In the genomic region with DNA sequence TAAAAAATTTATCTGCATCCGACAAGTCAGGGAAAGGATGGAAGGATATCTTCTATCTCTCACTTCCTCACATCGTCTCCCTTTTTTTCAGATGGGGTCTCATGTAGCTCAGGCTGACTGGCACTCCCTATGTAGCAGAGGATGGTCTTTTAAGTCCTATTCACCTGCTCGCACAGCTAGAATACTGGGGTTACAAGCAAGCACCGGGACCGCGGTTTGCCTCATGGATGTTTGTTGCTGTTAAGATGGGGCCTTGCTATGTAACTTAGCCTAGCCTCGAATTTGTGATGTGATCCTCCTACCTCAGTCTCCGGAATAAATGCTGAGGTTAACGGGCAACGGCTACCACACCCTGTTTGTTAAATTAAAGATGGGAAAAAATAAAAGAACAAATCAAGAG, we compare ENCODE assay signal across 7 mouse cellular contexts. TPM values are rescaled to one million over a fixed set of nuclear protein-coding genes. Genes with fewer than 3 reads are reported as not detected.
A peak's percentile ranks its signal among the peaks of the same experiment; 100 is the strongest.
DNase-seq lines count a peak whose midpoint lies in the region; ATAC-seq lines count a peak whose summit lies in the region.

No protein-coding gene starts in this region.

- peak overlapping the region; percentile 73 for H3K4me2 ChIP-seq in embryonic facial prominence, embryonic 14.5 days (ENCODE audit: low read depth, low read length)
- peak overlapping the region; percentile 86 for H3K4me2 ChIP-seq in hindbrain, embryonic 16.5 days (ENCODE audit: low read length)
- peak overlapping the region; percentile 59 for H3K4me2 ChIP-seq in midbrain, embryonic 12.5 days (replicated peaks)

- peaks cover 29% of the 10 kb centered on the region for H3K36me3 ChIP-seq in embryonic facial prominence, embryonic 14.5 days (ENCODE audit: control insufficient read depth, insufficient read depth, low read length)
- H3K36me3 ChIP-seq in hindbrain, embryonic 16.5 days (ENCODE audit: control insufficient read depth, insufficient read depth, low read length), result peaks cover 17% of the 10 kb centered on the region
- peaks cover 29% of the 10 kb centered on the region for H3K36me3 ChIP-seq in midbrain, embryonic 12.5 days

- 23% methylated on average over 10 of the region's 10 CpGs for WGBS in embryonic facial prominence, embryonic 14.5 days
- WGBS in hindbrain, embryonic 16.5 days, result 19% methylated on average over 10 of the region's 10 CpGs
- 18% methylated on average over 10 of the region's 10 CpGs for WGBS in midbrain, embryonic 12.5 days

- H3K4me3 ChIP-seq in embryonic facial prominence, embryonic 14.5 days (ENCODE audit: low read depth, low read length), result peak overlapping the region; percentile 93
- peak overlapping the region; percentile 94 for H3K4me3 ChIP-seq in hindbrain, embryonic 16.5 days (ENCODE audit: low read length)
- peak overlapping the region; percentile 92 for H3K4me3 ChIP-seq in midbrain, embryonic 12.5 days

- no peak; the same call in 1 of the 2 replicates for ATAC-seq in embryonic facial prominence, embryonic 14.5 days (ENCODE audit: low read depth)
- ATAC-seq in hindbrain, embryonic 16.5 days, result peak; percentile 32
- peak; percentile 31; the same call in 1 of the 2 replicates for ATAC-seq in midbrain, embryonic 12.5 days (ENCODE audit: low FRiP score, low read depth)

- no peak overlapping the region; the same call in 1 of the 2 replicates for H3K27ac ChIP-seq in embryonic facial prominence, embryonic 14.5 days (replicated peaks; ENCODE audit: low read depth, low read length)
- no peak overlapping the region for H3K27ac ChIP-seq in hindbrain, embryonic 16.5 days (ENCODE audit: low read depth, low read length)
- no peak overlapping the region for H3K27ac ChIP-seq in midbrain, embryonic 12.5 days (replicated peaks)

- peak overlapping the region; percentile 97 for H3K9ac ChIP-seq in embryonic facial prominence, embryonic 14.5 days (ENCODE audit: low read depth, low read length)
- peak overlapping the region; percentile 48 for H3K9ac ChIP-seq in hindbrain, embryonic 16.5 days (ENCODE audit: low read depth, low read length)
- peak overlapping the region; percentile 98 for H3K9ac ChIP-seq in midbrain, embryonic 12.5 days (replicated peaks)

- DNase-seq in right cerebral cortex, postnatal 4 days, result peak; percentile 8
- no peak for DNase-seq in right cerebral cortex, postnatal 14 days
- no peak for DNase-seq in embryonic facial prominence, embryonic 14.5 days (ENCODE audit: low spot score)
- no peak for DNase-seq in adrenal gland, postnatal 4 days (ENCODE audit: low spot score in 2 of 2)
- DNase-seq in right cerebral cortex, postnatal 36 days (ENCODE audit: low spot score in 2 of 2), result no peak

- no peaks in the 10 kb centered on the region for H3K27me3 ChIP-seq in embryonic facial prominence, embryonic 14.5 days (replicated peaks; ENCODE audit: control insufficient read depth, insufficient read depth, low read length)
- no peaks in the 10 kb centered on the region for H3K27me3 ChIP-seq in hindbrain, embryonic 16.5 days (replicated peaks; ENCODE audit: control insufficient read depth, insufficient read depth, low read length)
- H3K27me3 ChIP-seq in midbrain, embryonic 12.5 days, result no peaks in the 10 kb centered on the region

- no peaks in the 10 kb centered on the region for H3K9me3 ChIP-seq in embryonic facial prominence, embryonic 14.5 days (ENCODE audit: control insufficient read depth, low read length)
- no peaks in the 10 kb centered on the region for H3K9me3 ChIP-seq in hindbrain, embryonic 16.5 days (ENCODE audit: control insufficient read depth, low read length)
- no peaks in the 10 kb centered on the region for H3K9me3 ChIP-seq in midbrain, embryonic 12.5 days

- peaks cover 10% of the 10 kb centered on the region for H3K4me1 ChIP-seq in embryonic facial prominence, embryonic 14.5 days (ENCODE audit: control insufficient read depth, insufficient read depth, low read length)
- H3K4me1 ChIP-seq in hindbrain, embryonic 16.5 days (ENCODE audit: control insufficient read depth, insufficient read depth, low read depth, low read length), result peaks cover 13% of the 10 kb centered on the region
- H3K4me1 ChIP-seq in midbrain, embryonic 12.5 days, result peaks cover 24% of the 10 kb centered on the region

RNA-seq across cellular contexts. Expression of a gene that starts 0.4 kb away (rescaled TPM):
- 3.1 and 7.4 TPM in 2 replicates for polyA plus RNA-seq in embryonic facial prominence, embryonic 14.5 days (2014; fragmentation: Nextera tagmentation; extraction: Ambion mirVana)
- polyA plus RNA-seq in hindbrain, embryonic 16.5 days (2015; fragmentation: Nextera tagmentation; extraction: Ambion mirVana), result 7.5 and 7.9 TPM in 2 replicates
- 4.2 and 5.1 TPM in 2 replicates for polyA plus RNA-seq in midbrain, embryonic 12.5 days (2016; fragmentation: Nextera tagmentation; extraction: Ambion mirVana)
- 1 to 10 TPM; 2.5 to 3.6 TPM for total RNA-seq in adrenal gland, postnatal 4 days (2021)

RNA-seq across cellular contexts. Expression of a gene that starts 0.6 kb away (rescaled TPM):
- polyA plus RNA-seq in embryonic facial prominence, embryonic 14.5 days (2014; fragmentation: Nextera tagmentation; extraction: Ambion mirVana), result 940 and 1,079 TPM in 2 replicates
- polyA plus RNA-seq in hindbrain, embryonic 16.5 days (2015; fragmentation: Nextera tagmentation; extraction: Ambion mirVana), result 370 and 392 TPM in 2 replicates
- 684 TPM in 2 replicates for polyA plus RNA-seq in midbrain, embryonic 12.5 days (2016; fragmentation: Nextera tagmentation; extraction: Ambion mirVana)
- 100 to 1,000 TPM; 781 to 843 TPM for total RNA-seq in adrenal gland, postnatal 4 days (2021)

RNA-seq across cellular contexts. Expression of a gene that starts 6.7 kb away (rescaled TPM):
- 2.3 and 2.5 TPM in 2 replicates for polyA plus RNA-seq in embryonic facial prominence, embryonic 14.5 days (2014; fragmentation: Nextera tagmentation; extraction: Ambion mirVana)
- 3.2 and 4.1 TPM in 2 replicates for polyA plus RNA-seq in hindbrain, embryonic 16.5 days (2015; fragmentation: Nextera tagmentation; extraction: Ambion mirVana)
- 3.1 and 4.8 TPM in 2 replicates for polyA plus RNA-seq in midbrain, embryonic 12.5 days (2016; fragmentation: Nextera tagmentation; extraction: Ambion mirVana)
- total RNA-seq in adrenal gland, postnatal 4 days (2021), result 10 to 100 TPM; 14.1 to 15.1 TPM

Comparison
In these comparisons a context has a peak if more than half of its experiments do, and no peak if none do; other contexts are left out.
1. H3K9ac ChIP-seq: peak in every context shown above with its lines; median percentile 98 in midbrain, embryonic 12.5 days; 97 in embryonic facial prominence, embryonic 14.5 days; 48 in hindbrain, embryonic 16.5 days.